Mouse (Mus musculus) kidney, postnatal 10 days (tissue): ENCODE data around the gene Uchl4.
A peak's percentile ranks its signal among the peaks of the same experiment; 100 is the strongest.
"Not testable (repeated sequence)": the region's sequence is repeated elsewhere in the genome, so short reads cannot be mapped to it uniquely, and the experiment has no call there.

Source experiments
- DNase-seq: peaks from one replicate; pipeline ENCODE4 v3.0.0; 2021; ENCODE audit warnings: mixed read lengths

Gene Uchl4

DNA sequence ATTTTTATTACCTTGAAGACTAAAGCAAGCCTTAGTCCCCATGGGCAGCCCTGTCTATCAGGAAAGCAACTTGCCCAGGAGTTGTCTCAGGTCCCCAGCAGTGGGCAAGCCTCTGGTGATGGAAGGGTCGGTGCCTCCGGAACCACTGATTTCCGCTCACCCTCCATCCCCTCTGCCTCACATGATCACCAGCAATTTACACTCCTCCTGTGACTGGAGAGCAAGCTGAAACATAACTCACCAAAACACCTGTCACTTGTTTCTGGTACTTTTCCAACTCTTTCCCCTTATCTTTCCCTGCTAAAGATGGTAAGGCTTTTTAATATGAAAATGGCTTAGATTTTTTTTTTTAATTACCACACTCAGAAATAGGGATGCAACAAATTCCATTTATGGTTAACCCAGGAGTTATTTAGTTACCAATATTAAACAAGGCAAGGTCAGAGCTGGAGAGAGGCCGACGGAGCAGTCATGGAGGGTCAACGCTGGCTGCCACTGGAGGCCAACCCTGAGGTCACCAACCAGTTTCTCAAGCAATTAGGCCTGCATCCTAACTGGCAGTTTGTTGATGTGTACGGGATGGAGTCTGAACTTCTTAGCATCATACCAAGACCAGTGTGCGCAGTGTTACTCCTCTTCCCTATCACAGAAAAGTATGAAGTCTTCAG, at the start of gene Uchl4:
Uchl4 (plus strand) TSS at position 434 of the 668 bp plus-strand sequence.
- DNase-seq: peak; percentile 50

DNA sequence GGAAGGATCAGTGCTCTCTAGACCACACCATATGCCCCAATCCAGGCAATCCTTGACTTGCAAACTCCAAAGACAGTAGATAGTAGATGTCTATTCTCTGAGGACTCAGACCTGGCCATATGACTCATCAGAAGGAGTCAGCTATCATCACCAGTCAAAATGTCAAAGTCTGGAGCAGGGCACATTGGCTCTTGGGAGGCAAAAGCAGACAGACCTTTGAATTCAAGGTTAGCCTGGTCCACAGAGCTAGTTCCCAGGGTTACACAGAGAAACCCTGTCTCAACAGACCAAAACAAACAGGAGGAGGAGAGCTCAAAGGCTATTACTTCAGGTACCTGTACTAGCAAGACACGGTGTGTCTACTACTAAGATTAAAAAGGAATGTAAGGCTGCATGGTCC, 41.1 kb upstream of the Uchl4 start:
- no peak for DNase-seq

DNA sequence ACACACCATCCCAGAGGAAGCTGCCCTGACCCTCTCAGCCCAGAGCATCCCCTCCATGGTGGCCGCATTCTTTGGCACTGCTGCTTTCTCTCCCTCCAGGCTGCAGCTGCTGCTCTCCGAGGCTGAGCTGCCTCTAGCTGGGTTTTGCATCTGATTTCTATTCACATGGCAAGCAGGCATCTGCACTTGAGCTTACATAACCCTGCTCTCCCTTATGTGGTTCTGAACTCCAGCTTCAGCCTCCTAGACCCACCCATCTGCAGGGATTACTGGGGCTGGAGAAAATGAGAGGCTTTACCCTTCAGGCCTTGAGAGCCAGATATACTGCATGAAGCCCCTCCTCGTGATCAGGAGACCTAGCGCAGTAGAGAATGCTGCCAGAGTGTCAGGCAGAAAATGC, 39.4 kb upstream of the Uchl4 start:
- peak; percentile 32 for DNase-seq

DNA sequence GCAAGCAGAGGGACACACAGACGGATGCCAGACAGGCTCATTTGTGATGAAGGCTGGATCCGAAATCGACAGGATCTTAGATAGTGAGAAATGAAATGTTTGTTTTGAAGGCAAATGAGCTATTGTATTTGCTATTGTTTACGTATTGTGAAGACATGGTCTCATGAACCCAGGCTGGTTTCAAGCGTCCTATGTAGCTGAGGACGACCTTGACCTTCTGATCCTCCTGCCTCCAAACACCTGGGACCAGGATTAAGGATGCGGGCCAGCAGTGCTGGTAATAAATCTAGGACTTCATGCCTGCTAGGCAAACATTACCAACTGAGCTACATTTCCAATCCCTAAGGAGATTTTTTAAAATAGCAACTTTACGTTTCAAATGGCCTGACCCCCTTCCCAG, 37.5 kb upstream of the Uchl4 start:
- DNase-seq: no peak

DNA sequence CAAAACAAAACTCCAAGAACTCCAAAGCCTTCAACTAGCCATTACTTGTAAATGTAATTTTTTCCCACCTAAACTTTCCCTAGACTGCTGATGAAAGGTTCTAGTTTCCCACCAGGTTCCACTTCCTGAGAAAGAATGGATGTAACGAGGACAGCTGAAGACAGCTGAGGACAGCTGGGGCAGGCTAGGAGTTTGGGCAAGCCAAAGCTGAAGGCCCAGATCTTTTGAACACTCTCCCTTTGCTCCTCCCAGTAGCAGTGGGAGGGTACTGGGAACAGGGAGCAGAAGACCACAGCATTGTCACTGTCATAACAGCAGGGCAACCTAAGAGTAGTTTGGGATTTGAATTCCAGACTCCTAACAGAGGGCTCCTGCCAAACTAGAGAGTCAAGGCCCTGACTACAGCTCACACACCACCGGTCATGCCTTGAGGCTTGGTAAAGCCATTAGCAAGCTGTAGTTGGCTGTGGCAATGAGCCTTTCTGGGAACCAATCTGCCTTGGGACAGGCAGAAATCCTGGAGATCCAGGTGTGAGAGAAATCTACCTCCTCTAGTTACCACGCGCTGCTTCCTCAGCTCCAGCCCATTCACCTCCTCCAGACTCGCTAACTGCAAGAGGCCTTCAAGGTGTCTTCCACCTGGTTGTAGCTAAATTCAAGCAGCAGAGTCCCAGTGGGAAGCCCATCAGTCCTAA, 36.8 kb upstream of the Uchl4 start:
- DNase-seq: no peak

DNA sequence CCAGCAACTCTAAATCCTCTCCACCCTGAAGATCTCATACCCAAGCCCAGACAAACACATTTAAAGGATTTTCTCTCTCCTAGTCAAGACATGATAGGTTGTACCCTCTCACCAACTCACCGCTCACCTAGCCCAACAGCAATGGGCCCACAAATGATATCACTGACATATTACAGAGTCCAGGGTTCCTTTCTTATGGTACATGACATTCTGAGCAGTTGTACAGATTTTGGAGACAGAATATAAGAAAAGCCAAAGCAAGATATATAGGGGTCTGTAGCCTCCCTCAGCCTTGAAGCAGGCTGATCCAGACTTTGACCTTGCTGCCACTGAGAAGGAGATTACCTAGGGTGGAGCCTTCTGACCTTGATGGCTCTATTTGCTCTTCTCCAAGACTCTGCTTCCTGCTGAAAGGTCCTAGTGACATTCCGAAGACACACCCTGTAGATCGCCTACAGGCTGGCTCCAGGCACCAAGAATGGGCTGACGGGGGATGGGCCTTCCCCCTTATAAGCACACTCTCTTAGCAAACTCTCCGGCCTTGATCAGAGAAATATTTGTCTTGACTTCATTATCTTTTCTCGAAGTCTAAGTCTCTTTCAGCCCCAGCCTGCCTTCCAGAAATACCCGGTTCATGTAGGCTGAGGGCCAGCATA, 36.1 kb upstream of the Uchl4 start:
- not testable (repeated sequence) for DNase-seq

DNA sequence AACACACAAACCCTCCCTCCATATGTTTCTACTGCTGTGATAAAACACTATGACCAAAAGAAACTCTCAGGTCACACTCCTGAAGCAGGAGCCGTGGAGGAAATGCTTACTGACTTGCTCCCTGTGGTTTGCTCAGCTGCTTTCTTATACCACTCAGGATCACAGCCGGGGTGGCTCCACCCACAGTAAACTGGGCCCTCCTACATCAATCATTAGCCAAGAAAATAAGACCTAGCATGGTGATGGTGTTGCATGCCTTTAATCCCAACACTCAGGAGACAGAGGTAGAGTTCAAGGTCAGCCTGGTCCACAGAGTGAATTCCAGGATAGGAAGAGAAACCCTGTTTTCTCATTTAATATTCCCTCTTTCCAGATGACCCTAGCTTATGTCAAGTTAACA, 35.1 kb upstream of the Uchl4 start:
- DNase-seq: peak; percentile 34

DNA sequence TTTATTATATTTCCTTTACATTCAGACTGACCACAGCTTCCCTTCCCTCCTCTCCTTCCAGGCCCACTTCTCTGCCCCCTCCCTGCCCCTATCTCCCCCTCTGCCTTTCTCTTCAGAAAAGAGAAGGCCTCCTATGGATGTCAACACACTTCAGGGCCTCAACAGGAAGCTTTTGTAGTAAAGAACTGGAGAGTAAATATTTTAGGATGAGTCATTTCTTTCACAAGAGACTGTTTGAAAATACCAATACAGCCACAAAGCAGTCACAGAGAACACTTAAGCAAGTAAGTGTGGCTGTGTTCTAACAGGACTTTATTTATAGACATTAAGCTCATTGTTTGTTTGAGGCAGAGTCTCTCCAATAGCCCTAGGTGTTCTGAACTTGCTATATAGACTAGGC, 32.7 kb upstream of the Uchl4 start:
- DNase-seq: no peak

DNA sequence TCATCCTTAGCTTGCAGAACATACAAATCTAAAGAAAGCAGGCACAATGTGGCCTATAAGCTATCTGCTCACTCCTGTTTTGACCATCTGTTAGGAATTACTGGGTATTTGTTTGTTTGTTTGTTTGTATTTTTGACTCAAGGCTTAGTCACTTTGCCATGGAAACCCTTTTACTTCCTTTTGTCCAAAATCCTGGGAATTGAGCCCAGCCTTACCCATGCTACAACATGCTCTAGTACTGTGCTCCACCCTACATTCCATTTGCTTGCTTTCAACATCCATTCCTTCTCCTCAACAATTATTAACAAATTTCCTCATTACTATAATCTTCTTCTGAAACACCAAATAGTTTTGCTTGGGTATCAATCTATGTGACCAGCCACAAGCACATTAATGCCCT, 32.1 kb upstream of the Uchl4 start:
- no peak for DNase-seq

DNA sequence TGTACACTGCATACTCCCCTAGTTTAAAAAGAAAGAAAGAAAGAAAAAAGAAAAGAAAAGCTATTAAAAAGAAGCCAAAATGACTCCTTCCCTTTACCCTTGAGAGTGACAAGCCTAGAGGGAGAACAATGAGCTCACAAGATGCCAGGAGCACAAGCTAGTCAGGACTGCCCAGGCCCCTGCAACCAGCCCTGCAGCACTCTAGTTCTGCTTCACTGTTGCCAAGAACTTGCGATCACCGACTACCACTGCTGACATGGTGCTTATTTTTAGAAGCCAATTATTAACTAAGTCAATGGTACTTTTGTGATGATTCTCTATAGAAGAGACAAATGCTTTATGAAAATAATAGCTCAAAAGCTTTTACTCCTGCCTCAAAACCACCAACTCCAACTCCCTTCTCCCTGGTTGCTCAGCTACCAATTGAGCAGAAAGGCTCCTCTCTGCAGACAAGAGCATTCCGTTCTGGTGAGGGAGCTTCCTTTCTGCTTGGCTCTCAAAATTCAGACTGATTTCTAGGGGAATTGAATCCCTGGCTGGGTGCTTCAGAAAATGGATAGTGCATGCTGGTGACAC, 27.4 kb upstream of the Uchl4 start:
- DNase-seq: peak; percentile 19

DNA sequence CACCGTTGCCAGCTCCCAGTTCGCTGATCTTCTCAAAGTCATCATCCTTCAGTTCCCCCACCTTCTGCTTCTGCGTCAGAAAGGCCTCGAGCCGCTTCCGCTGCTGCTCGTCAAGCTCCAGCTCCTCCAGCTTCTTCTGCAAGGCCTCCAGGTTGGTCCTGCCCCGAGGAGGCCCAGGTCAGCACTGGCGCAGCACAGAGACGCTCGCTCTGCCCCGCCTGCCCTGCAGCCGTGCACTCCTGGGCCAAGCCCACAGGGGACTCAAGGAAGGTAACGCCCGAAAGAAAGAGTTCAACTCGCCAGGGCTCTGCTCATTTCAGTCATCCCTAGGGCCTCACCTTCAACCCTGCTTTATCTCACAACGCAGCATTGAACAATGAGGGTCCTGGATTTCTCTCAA, 20.5 kb upstream of the Uchl4 start:
- peak; percentile 17 for DNase-seq

DNA sequence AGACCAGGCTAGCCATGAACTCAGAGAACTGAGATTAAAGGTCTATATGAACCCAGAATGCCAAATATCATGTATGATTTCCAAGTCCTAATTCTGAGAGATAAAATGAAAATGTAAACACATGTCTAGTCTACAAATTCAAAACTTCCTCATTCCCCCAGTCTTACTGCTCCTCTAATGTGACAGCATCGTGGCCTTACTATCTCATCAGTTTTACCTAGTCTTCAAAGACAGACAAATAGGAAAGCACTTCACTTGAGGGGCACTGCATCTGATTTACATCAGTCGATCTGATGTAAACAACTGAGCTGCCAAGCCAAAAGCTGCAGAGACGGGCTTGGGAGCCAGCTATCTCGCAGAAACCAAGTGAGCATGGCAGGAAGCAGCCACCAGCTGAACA, 18.9 kb upstream of the Uchl4 start:
- no peak for DNase-seq

DNA sequence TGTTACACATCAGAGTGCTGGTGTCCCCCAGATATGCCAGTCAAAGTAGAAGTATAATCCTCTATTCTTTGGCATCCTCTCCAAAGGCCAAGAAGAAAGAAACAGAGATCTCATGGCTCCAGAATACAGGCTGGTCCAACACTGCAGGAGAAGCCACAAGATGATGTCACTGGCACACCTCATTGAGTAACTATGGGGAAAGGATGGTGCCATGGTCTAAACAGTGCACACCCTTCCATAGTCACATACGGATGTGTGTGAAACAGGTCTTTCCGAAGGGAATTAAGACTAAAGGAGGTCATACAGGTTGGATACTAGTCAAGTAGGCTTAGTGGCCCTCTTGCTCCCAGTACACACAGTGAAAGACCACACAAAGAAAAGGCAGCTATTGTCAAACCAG, 18.4 kb upstream of the Uchl4 start:
- no peak for DNase-seq

DNA sequence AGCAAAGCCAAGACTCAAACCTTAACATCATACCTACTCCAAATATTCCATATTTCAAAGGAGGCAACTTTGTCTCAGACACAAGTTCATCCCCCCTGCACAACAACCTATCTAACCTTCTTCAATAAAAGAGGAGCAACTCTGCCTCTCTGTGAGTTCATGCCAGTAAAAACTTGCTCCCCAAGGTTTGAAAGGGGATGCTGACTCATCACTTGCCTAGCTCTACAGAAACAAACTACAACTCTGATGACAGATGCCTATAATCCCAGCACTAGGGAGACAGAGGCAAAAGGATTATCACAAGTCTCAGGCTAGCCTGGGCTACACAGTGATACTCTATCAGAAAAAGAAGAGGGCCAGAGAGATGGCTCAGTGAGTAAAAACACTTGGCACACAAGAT, 17.1 kb upstream of the Uchl4 start:
- DNase-seq: no peak

DNA sequence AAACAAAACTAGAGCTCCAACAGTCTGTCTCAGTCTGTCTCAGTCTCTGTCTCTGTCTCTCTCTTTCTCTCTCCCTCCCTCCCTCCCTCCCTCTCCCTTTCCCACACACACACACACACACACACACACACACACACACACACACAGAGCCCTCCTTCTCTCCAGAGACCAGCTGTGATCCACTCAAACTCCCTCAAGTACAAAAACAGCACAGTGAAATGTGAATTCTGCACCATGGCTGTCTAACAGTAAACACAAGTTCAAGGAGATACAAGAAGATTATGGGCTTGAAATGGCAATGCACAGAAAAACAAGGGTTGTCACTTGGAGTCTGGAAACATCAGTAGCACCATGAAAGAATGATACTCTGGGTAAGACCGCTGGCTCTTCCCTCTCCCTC, 15.7 kb upstream of the Uchl4 start:
- DNase-seq: no peak

DNA sequence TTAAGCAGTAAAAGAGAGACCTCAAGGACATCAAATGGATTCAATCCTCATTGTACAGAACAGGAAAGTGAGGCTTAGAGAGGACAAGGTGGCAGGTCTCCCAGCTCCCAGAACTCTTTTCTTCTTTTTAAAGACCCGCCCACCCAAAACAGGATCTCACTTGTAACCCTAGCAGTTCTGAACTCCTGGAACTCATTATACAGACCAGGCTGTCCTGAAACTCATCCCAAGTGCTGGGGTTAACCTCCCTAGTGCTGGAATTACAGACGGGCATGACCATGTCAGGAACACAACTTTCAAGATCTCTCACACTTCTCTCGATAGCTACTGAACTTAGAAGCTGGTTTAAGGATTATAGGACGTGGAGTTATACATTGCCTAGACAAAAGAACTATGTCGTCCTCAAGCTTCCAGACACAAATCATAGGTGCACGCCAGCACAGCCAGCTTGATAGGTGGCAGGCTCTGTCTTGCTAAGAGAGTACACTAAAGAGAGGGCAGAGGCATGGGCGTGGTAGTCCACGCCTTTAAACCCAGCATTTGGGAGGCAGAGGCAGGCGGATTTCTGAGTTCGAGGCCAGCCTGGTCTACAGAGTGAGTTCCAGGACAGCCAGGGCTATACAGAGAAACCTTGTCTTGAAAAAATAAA, 15.1 kb upstream of the Uchl4 start:
- DNase-seq: no peak

DNA sequence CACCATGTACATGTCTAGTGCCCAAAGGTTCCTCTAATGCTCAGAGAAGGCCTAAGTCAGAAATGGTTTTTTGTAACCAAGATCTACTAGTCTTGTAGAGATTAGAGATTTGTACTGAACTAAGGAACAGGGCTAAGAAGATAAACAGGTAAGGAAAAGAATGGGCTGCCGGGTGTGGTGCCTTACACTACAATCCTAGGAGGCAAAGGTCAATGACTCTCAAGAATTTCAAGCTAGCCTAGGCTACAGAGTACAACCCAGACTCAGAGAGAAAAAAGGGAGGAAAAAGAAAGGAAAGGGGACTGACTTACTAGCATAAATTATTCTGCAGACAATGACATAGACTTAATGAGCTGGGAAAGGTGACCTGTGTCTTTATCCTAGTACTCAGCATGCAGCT, 14.4 kb upstream of the Uchl4 start:
- DNase-seq: no peak

DNA sequence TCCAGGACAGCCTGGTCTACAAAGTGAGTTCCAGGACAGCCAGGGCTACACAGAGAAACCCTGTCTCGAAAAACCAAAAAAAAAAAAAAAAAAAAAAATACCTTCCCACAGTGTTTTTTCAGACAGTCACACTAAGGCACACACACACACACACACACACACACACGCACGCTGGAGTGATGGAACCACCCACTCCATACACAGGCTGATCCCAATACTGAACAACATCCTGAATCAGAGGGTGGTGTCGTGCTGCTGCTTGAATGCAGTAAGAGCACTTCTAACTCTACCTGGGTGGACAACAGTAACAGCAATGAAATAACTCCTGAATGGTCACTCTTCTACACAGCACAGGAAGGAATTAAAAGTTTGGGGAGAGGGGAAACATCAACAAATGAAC, 13.5 kb upstream of the Uchl4 start:
- no peak for DNase-seq

DNA sequence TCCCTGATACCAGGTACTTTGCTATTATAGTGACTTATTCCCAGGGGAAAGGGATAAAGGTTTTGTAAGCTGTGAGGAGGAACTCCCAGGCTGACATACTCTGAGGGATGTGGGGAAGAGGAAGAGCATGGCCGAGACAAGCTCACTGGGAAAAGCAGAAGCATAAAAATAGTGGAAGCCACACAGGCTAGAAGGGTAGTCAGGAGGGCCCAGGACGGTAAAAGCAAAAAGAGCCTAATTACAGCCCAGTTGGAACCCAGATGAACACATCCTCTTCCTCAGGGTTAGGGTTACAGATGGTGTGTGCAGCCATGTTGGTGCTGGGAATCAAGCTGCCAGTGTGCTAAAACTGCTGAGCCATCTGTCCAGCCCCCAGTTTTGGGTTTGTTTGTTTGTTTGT, 12.9 kb upstream of the Uchl4 start:
- no peak for DNase-seq

DNA sequence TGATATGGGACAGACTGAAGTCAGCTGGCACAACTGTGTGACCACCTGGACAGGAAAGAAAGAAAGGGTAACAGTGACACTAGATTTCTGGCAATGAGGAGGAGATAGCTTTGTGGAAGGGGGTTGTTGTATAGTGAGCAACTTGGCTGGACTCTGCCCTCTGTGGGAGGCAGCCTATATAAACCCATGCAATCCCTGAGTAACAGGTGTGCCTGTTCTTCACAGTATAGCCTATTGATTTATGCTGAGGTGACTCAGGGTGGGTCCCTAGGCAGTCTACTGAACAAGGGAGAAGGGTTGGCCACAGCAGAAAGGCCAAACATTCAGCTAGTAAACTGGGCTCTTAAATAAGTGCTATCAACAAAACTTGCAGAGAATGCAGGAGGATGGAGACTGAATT, 9.2 kb upstream of the Uchl4 start:
- no peak for DNase-seq

DNA sequence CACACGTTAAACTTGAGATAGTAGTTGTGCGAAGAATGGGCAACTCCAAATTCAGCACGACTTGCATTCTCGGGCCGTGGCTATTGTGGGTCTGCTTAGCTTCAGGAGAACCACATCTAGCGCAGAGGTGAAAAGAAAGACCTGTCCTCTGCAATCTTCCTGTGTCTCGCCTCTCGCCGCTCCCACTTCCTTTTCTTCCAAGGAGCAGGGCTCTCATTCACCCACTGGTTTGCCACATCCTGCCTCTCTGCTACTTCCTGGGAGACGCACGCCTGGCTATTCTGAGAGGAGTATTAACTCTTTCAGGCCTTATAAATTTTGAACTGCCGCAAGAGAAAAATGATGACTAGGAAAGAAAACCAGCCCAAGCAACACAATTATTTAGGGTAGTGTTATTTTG, 7.3 kb upstream of the Uchl4 start:
- DNase-seq: no peak

DNA sequence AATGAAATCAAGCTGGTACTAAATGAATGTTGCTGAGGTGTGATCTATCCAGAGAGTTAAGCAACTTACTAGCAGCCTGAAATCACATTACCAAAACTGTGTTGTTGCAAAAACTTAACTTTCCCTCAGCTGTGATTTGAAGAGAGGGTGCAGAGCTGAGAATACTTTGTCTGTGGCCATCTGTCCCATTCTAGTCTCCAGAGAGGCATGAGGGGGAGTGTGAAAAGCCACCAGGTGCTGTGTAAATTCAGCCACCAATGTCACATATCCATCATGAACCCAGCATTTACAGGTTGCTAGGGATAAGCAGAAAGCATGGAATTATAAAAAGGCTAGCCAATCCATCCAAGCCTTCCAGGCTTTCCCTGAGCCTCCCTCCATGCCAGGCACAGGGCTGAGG, 6.0 kb upstream of the Uchl4 start:
- DNase-seq: no peak

DNA sequence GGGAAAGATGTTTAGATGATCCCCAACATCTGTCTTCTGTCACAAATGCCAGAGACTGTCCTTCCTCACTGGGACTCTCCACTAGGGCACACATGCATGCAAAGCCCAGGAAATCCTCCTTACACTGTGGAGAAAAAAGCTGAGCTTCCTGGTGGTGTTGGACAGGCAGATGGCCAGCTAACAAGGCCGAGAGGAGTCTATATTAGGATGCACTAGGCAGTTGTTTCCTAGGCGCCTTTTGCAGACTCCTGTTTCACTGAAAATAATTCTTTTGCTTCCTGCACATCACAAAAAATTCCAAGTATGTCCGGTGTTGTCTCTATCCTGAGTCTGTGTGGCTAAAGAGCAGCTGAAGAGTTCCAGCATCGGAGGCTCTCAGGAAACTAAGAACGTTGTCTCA, 3.8 kb upstream of the Uchl4 start:
- DNase-seq: peak; percentile 47

DNA sequence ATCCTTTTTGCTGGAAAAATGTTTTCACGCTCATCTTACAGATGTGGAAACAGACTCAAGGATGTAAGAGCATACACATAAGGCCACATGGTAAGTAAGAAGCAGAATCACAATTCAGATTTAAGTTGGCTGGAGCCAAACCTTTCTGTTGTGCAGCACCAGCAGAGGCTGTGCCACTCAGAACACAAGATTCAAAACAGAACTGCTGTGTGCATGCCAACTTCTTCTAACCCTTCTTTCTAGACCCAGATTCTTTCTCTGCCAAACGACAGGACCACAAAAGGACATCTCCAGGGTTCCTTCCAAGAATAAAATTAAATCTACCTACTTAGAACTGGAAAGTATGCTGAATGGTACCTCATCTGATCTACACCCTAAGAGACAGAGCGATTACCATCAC, 3.3 kb upstream of the Uchl4 start:
- DNase-seq: no peak
